Mouse (Mus musculus): ENCODE data around the gene Zbbx. TPM values are rescaled to one million over a fixed set of nuclear protein-coding genes. Genes with fewer than 3 reads are reported as not detected.

Zbbx gene
- polyA plus RNA-seq (2012): not detected in 2 replicates

DNA sequence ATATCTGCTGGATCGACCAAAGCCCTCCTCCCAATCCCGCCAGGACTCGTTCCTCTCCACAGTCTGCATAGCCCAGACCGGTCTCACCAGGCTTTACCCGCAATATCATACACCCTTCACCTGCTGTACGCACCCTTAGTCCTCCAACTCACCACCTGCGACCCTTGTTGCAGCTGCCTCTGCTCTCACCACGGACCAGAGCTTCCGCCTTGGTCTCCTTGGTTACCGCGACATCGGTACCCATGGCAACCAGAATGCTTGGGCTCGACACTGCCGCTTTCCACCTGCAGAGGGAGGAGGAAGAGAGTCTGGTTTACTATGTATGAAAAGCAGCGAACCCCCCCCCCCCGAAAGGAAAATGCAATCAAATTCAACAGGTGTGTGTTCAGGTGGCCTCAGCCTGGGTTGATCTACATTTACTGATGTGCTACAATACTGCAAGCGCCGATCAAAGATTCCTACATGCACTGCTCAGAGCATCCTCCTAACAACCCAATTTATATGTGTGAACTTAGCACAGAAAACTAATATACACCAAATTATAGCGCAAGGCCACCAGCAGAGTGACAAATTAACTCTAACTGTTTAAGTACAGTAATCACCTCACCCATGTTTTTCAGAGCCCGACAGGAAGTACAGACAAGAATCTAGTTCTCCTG lies at the start of gene Zbbx:
Gene Zbbx, minus strand, starts transcription at position 197 of the 659 bp plus-strand sequence.
- Histone ChIP-seq H3K4me1 (ENCODE audit: control insufficient read depth) (no peaks in the 10 kb centered on the region), H3K27me3 (ENCODE audit: control insufficient read depth) (no peaks in the 10 kb centered on the region), H3K36me3 (ENCODE audit: control insufficient read depth) (no peaks in the 10 kb centered on the region), H3K4me3 (replicated peaks) (no peak within 1 kb of the TSS), H3K9me3 (ENCODE audit: control insufficient read depth, low read length) (peaks cover 3% of the 10 kb centered on the region; the same call in 1 of the 2 replicates)
- no peak for TF ChIP-seq TAL1 (IDR thresholded peaks at IDR 0.05; ENCODE audit: low read length)
- no peak for TF ChIP-seq GATA1 (IDR thresholded peaks at IDR 0.05; ENCODE audit: low read length)

DNA sequence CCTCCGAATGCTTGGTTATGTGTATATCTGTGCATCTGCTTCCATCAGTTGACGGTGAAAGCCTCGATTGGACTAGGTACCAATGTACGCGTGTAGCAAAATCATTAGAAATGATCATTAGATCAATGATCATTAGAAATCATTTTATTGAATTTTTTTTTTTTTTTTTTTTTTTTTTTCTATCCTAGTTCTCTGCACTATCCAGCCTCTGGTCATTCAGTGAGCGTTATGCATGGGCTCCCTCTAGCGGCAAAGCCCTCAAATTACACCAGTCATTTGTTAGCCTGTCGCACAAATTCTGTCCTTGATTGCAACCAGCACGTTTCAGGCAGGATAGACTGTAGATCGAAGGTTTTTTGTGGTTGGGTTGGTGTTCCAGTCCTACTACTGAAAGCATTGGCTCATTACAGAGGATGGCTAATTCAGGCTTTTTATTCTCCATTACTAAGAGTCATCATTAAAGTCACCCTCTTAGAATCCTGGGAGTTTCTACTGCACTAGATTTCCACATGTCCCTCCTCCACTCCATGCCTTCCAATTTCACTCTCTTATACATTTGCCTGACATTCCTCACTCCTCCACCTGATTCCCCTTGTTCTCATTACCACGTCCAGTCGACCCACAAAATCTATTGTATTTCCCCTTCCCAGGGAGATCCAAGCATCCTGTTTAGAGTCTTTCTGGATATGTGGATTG lies 38.1 kb upstream of the Zbbx start:
- TF ChIP-seq TAL1 (IDR thresholded peaks at IDR 0.05; ENCODE audit: low read length): no peak
- no peak for TF ChIP-seq GATA1 (IDR thresholded peaks at IDR 0.05; ENCODE audit: low read length)
- no peak overlapping the region for H3K4me3 ChIP-seq (replicated peaks)
- H3K9me3 ChIP-seq (ENCODE audit: control insufficient read depth, low read length): no peaks in the 10 kb centered on the region
- H3K36me3 ChIP-seq (ENCODE audit: control insufficient read depth): no peaks in the 10 kb centered on the region
- no peaks in the 10 kb centered on the region for H3K4me1 ChIP-seq (ENCODE audit: control insufficient read depth)
- no peaks in the 10 kb centered on the region for H3K27me3 ChIP-seq (ENCODE audit: control insufficient read depth)

DNA sequence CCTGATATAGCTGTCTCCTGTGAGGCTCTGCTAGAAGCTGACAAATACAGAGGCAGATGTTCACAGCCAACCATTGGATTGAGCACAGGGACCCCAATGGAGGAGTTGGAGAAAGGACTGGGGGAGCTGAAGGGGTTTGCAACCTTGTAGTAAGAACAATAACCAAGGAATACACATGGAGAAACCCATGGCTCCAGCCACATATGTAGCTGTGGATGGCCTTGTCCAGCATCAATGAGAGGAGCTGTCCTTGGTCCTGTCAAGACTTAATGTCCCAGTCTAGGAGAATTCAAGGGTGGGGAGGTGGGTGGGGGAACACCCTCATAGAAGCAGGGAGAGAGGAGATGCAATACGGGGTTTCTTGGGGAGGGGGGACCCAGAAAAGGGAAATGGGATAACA lies 17.8 kb upstream of the Zbbx start:
- no peaks in the 10 kb centered on the region; the same call in 1 of the 2 replicates for H3K9me3 ChIP-seq (ENCODE audit: control insufficient read depth, low read length)
- TF ChIP-seq GATA1 (IDR thresholded peaks at IDR 0.05; ENCODE audit: low read length): no peak
- TF ChIP-seq TAL1 (IDR thresholded peaks at IDR 0.05; ENCODE audit: low read length): no peak
- H3K4me1 ChIP-seq (ENCODE audit: control insufficient read depth): no peaks in the 10 kb centered on the region
- H3K27me3 ChIP-seq (ENCODE audit: control insufficient read depth): no peaks in the 10 kb centered on the region
- H3K36me3 ChIP-seq (ENCODE audit: control insufficient read depth): no peaks in the 10 kb centered on the region
- no peak overlapping the region for H3K4me3 ChIP-seq (replicated peaks)

DNA sequence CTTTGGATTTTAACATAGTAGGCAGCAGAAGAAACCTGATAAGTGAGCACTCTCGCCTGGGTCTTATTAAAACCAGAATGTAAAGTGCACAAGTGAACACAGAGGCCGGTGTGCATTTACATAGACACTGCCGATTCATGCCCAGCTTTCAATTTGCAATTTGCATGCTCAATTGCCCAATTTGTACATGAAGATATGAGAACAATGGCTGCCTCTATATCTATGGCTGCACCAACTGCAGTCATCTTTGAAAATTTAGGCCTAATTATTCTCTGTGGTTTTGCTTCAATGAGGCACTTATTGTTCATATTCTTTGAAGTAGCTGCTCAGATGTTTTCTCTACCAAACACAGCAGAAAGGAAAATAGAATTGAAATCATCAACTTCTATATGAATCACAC lies 23.0 kb downstream of the Zbbx start:
- H3K4me3 ChIP-seq (replicated peaks): no peak overlapping the region
- H3K36me3 ChIP-seq (ENCODE audit: control insufficient read depth): no peaks in the 10 kb centered on the region
- no peak for TF ChIP-seq GATA1 (IDR thresholded peaks at IDR 0.05; ENCODE audit: low read length)
- no peak for TF ChIP-seq TAL1 (IDR thresholded peaks at IDR 0.05; ENCODE audit: low read length)
- no peaks in the 10 kb centered on the region for H3K27me3 ChIP-seq (ENCODE audit: control insufficient read depth)
- no peaks in the 10 kb centered on the region for H3K9me3 ChIP-seq (ENCODE audit: control insufficient read depth, low read length)
- no peaks in the 10 kb centered on the region for H3K4me1 ChIP-seq (ENCODE audit: control insufficient read depth)

DNA sequence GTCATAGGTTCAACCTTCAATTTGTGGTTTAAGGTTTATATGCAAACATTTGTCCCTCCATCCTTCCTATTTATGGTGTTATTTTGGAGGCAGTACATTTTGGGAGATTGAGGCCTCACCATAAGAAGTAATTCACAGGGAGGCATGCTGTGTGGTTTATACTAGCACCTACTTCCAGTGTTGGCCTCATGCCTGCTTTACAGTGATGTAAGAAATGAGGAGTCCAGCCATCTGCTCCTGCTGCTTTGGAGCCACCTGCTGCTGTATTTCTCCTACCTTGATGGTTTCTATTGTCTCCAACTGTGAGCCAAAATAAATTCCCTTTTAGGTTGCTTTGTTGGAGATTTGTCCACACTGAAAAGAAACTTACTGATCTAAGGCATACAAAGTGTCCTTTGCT lies 60.0 kb downstream of the Zbbx start:
- Histone ChIP-seq H3K4me1 (ENCODE audit: control insufficient read depth) (no peaks in the 10 kb centered on the region), H3K27me3 (ENCODE audit: control insufficient read depth) (no peaks in the 10 kb centered on the region), H3K9me3 (ENCODE audit: control insufficient read depth, low read length) (no peaks in the 10 kb centered on the region), H3K4me3 (replicated peaks) (no peak overlapping the region), H3K36me3 (ENCODE audit: control insufficient read depth) (no peaks in the 10 kb centered on the region)
- no peak for TF ChIP-seq GATA1 (IDR thresholded peaks at IDR 0.05; ENCODE audit: low read length)

DNA sequence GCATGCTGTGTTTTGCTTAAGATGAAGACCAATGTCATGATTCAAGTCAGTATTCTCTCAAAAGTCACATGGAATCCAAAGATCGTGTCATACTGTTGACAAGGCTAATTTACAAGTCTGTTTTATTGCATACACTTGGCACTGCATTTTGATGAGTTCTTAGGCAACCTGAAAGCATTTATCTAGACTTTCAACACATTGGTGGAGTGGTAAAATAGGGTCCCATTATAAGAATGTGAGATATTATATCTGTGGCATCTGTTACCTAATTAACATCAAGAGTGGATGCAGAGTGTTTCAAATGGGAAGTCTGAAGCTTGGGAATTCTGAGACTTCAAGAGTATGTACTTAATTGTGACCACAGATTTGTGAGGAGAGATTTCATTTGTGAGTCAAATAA lies 79.1 kb downstream of the Zbbx start:
- H3K4me3 ChIP-seq (replicated peaks): no peak overlapping the region
- TF ChIP-seq TAL1 (IDR thresholded peaks at IDR 0.05; ENCODE audit: low read length) (no peak), GATA1 (IDR thresholded peaks at IDR 0.05; ENCODE audit: low read length) (no peak)

DNA sequence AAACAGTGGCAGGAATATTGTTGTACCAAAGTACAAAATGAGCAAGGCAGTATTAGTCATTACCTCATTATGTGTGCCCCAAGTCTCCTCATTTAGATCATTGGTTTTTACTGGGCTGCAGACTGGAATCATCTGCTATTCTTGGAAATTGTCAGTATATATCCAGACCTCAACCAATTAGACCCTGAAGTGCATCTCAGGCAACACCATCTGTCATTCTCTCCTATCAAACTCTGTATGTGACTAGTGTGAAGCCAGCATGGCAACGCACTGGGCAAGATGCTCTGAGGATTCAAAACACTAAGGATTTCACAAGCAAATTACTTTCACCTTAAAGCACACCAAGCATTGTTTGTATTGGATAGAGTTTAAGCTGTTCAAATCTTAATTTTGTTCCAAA lies 85.9 kb downstream of the Zbbx start:
- TF ChIP-seq TAL1 (IDR thresholded peaks at IDR 0.05; ENCODE audit: low read length) (no peak), GATA1 (IDR thresholded peaks at IDR 0.05; ENCODE audit: low read length) (no peak)
- Histone ChIP-seq H3K4me3 (replicated peaks) (no peak overlapping the region), H3K4me1 (ENCODE audit: control insufficient read depth) (no peaks in the 10 kb centered on the region), H3K27me3 (ENCODE audit: control insufficient read depth) (no peaks in the 10 kb centered on the region), H3K36me3 (ENCODE audit: control insufficient read depth) (no peaks in the 10 kb centered on the region), H3K9me3 (ENCODE audit: control insufficient read depth, low read length) (no peaks in the 10 kb centered on the region)

More for the DNA sequence above, 79.1 kb downstream of the Zbbx start:
- Histone ChIP-seq H3K4me1 (ENCODE audit: control insufficient read depth) (no peaks in the 10 kb centered on the region), H3K9me3 (ENCODE audit: control insufficient read depth, low read length) (no peaks in the 10 kb centered on the region; the same call in 1 of the 2 replicates), H3K36me3 (ENCODE audit: control insufficient read depth) (no peaks in the 10 kb centered on the region), H3K27me3 (ENCODE audit: control insufficient read depth) (no peaks in the 10 kb centered on the region)

DNA sequence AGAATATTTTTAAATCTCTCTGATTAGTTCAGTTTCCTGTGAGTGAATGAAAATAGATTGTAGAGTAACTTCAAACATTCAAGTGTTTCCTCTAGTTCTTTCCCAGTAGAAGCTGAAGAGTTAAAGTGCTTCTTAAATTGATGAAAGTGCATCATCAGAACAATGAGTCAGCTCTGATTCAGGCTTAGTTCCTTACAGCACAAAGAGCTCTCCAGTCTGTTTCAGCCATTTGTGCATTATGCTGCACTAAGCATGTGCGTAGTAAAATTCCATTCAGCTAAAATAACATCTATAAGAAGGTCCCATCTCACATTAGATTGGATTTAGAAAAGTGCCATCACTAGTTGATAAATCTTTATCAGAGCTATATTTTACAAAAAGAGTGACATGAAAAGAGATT lies 155.1 kb downstream of the Zbbx start:
- TF ChIP-seq TAL1 (IDR thresholded peaks at IDR 0.05; ENCODE audit: low read length): no peak
- TF ChIP-seq GATA1 (IDR thresholded peaks at IDR 0.05; ENCODE audit: low read length): no peak
- Histone ChIP-seq H3K4me1 (ENCODE audit: control insufficient read depth) (no peaks in the 10 kb centered on the region), H3K9me3 (ENCODE audit: control insufficient read depth, low read length) (no peaks in the 10 kb centered on the region), H3K36me3 (ENCODE audit: control insufficient read depth) (no peaks in the 10 kb centered on the region), H3K4me3 (replicated peaks) (no peak overlapping the region), H3K27me3 (ENCODE audit: control insufficient read depth) (no peaks in the 10 kb centered on the region)

Other genes with a start within 250 kb of the Zbbx start
- gene Serpini2, start 105.0 kb upstream of the Zbbx start, polyA plus RNA-seq (2012): not detected in 2 replicates